Mouse (Mus musculus): ENCODE measurements at regions not wholly inside any gene's neighbourhood (a gene's known extent, or its start where the extent isn't known, plus 50 kb on each side); places are given as distances from the start of the nearest gene placed in this dataset.

DNA sequence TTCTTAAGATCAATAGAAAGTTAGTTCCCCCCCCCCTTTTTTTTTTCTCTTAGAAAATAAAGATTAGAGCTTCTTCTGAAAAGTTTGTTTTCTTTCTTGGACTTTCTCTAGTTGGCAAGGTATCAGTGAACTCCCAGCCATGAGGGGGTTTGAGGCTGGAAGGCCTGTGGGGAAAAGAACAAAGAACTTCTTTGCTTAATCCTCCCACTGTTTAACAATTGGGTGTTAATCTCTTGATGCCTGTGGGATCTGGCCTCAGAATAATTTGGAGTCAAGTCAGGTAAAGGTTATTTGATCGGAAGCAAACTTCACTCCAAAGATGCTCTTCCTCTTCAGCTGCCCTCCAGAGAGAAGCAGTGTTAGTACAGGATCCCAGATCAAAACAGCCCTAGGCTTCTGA is 84.8 kb downstream of the Alg10b start:
- H3K36me3 ChIP-seq (ENCODE audit: control insufficient read depth, insufficient read depth, low read length): no peaks in the 10 kb centered on the region
- H3K27ac ChIP-seq (ENCODE audit: insufficient read depth, low read depth, low read length): no peak overlapping the region
- no peak for TF ChIP-seq CTCF (conservative IDR thresholded peaks at IDR 0.05; ENCODE audit: insufficient read depth, insufficient read length, low read depth, low read length)
- TF ChIP-seq POLR2A (IDR thresholded peaks at IDR 0.05; ENCODE audit: low read depth, low read length): no peak
- H3K4me1 ChIP-seq (ENCODE audit: control insufficient read depth, insufficient read depth, low read length): no peaks in the 10 kb centered on the region
- H3K27me3 ChIP-seq (replicated peaks; ENCODE audit: control insufficient read depth, insufficient read depth, low read length): no peaks in the 10 kb centered on the region; the same call in 1 of the 2 replicates
- WGBS: 78% methylated on average over 1 of the region's 1 CpGs
- DNase-seq: no peak
- no peak overlapping the region for H3K4me3 ChIP-seq (ENCODE audit: insufficient read depth, low read depth, low read length)

- no peak for TF ChIP-seq POLR2A (IDR thresholded peaks at IDR 0.05; ENCODE audit: low read depth, low read length)
- no peak for TF ChIP-seq CTCF (conservative IDR thresholded peaks at IDR 0.05; ENCODE audit: insufficient read depth, insufficient read length, low read depth, low read length)
- no peaks in the 10 kb centered on the region for H3K36me3 ChIP-seq (ENCODE audit: control insufficient read depth, insufficient read depth, low read length)
- H3K27ac ChIP-seq (ENCODE audit: insufficient read depth, low read depth, low read length): no peak overlapping the region
- H3K27me3 ChIP-seq (replicated peaks; ENCODE audit: control insufficient read depth, insufficient read depth, low read length): no peaks in the 10 kb centered on the region; the same call in 1 of the 2 replicates
- H3K4me3 ChIP-seq (ENCODE audit: insufficient read depth, low read depth, low read length): no peak overlapping the region
- H3K4me1 ChIP-seq (ENCODE audit: control insufficient read depth, insufficient read depth, low read length): no peaks in the 10 kb centered on the region
- no peak for DNase-seq
These were observed 85.6 kb downstream of the Alg10b start for GRCm38 (mm10) chr15:90309664-90310063.

- Histone ChIP-seq H3K36me3 (ENCODE audit: control insufficient read depth, insufficient read depth, low read length) (no peaks in the 10 kb centered on the region), H3K27ac (ENCODE audit: insufficient read depth, low read depth, low read length) (no peak overlapping the region), H3K4me1 (ENCODE audit: control insufficient read depth, insufficient read depth, low read length) (no peaks in the 10 kb centered on the region), H3K27me3 (replicated peaks; ENCODE audit: control insufficient read depth, insufficient read depth, low read length) (no peaks in the 10 kb centered on the region), H3K4me3 (ENCODE audit: insufficient read depth, low read depth, low read length) (no peak overlapping the region)
- DNase-seq: no peak
- TF ChIP-seq POLR2A (IDR thresholded peaks at IDR 0.05; ENCODE audit: low read depth, low read length) (no peak), CTCF (conservative IDR thresholded peaks at IDR 0.05; ENCODE audit: insufficient read depth, insufficient read length, low read depth, low read length) (no peak)
- WGBS: 63% methylated on average over 3 of the region's 3 CpGs
These were observed 97.7 kb downstream of the Alg10b start for GRCm38 (mm10) chr15:90321774-90322173.

- no peak for DNase-seq
- TF ChIP-seq POLR2A (IDR thresholded peaks at IDR 0.05; ENCODE audit: low read depth, low read length): no peak
- no peak for TF ChIP-seq CTCF (conservative IDR thresholded peaks at IDR 0.05; ENCODE audit: insufficient read depth, insufficient read length, low read depth, low read length)
- H3K4me3 ChIP-seq (ENCODE audit: insufficient read depth, low read depth, low read length): no peak overlapping the region
- 49% methylated on average over 4 of the region's 4 CpGs for WGBS
- no peak overlapping the region for H3K27ac ChIP-seq (ENCODE audit: insufficient read depth, low read depth, low read length)
- H3K27me3 ChIP-seq (replicated peaks; ENCODE audit: control insufficient read depth, insufficient read depth, low read length): no peaks in the 10 kb centered on the region
- no peaks in the 10 kb centered on the region for H3K36me3 ChIP-seq (ENCODE audit: control insufficient read depth, insufficient read depth, low read length)
- 0 out of 2 replicates have a peak, but pooled peaks cover 2% of the 10 kb centered on the region for H3K4me1 ChIP-seq (ENCODE audit: control insufficient read depth, insufficient read depth, low read length)
These were observed 109.2 kb downstream of the Alg10b start for GRCm38 (mm10) chr15:90333275-90333674.

- Histone ChIP-seq H3K27ac (ENCODE audit: insufficient read depth, low read depth, low read length) (no peak overlapping the region), H3K36me3 (ENCODE audit: control insufficient read depth, insufficient read depth, low read length) (no peaks in the 10 kb centered on the region), H3K27me3 (replicated peaks; ENCODE audit: control insufficient read depth, insufficient read depth, low read length) (no peaks in the 10 kb centered on the region), H3K4me1 (ENCODE audit: control insufficient read depth, insufficient read depth, low read length) (0 out of 2 replicates have a peak, but pooled peaks cover 2% of the 10 kb centered on the region), H3K4me3 (ENCODE audit: insufficient read depth, low read depth, low read length) (no peak overlapping the region)
- no peak for DNase-seq
- TF ChIP-seq POLR2A (IDR thresholded peaks at IDR 0.05; ENCODE audit: low read depth, low read length) (no peak), CTCF (conservative IDR thresholded peaks at IDR 0.05; ENCODE audit: insufficient read depth, insufficient read length, low read depth, low read length) (no peak)
- 40% methylated on average over 1 of the region's 1 CpGs for WGBS
These were observed 109.7 kb downstream of the Alg10b start for GRCm38 (mm10) chr15:90333766-90334165.

GRCm38 (mm10) chr15:90334406-90334805 is 110.3 kb downstream of the Alg10b start:
- WGBS: 97% methylated on average over 4 of the region's 4 CpGs
- Histone ChIP-seq H3K4me3 (ENCODE audit: insufficient read depth, low read depth, low read length) (no peak overlapping the region), H3K4me1 (ENCODE audit: control insufficient read depth, insufficient read depth, low read length) (0 out of 2 replicates have a peak, but pooled peaks cover 2% of the 10 kb centered on the region), H3K27ac (ENCODE audit: insufficient read depth, low read depth, low read length) (no peak overlapping the region), H3K36me3 (ENCODE audit: control insufficient read depth, insufficient read depth, low read length) (no peaks in the 10 kb centered on the region), H3K27me3 (replicated peaks; ENCODE audit: control insufficient read depth, insufficient read depth, low read length) (no peaks in the 10 kb centered on the region)
- no peak for DNase-seq
- TF ChIP-seq POLR2A (IDR thresholded peaks at IDR 0.05; ENCODE audit: low read depth, low read length) (no peak), CTCF (conservative IDR thresholded peaks at IDR 0.05; ENCODE audit: insufficient read depth, insufficient read length, low read depth, low read length) (no peak)

DNA sequence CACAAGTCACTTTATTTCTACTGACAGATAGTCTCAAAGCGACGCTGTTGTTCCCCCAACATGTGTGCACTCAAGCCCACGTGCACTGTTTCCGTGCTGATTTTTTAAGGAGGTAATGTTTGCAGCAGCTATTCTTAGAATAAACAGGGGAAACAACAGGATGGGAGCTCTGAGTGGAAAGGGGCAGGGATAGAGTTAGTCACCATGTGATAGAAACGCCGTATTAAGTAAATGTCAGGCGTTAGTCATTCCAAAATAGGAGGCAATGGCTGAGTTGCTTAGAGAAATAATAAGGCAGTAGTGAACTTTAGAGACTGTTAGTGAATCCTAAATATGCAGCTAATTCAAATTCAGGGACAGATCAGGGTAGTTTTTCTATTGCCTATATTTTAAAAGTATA is 111.4 kb downstream of the Alg10b start:
- Histone ChIP-seq H3K27ac (ENCODE audit: insufficient read depth, low read depth, low read length) (no peak overlapping the region), H3K27me3 (replicated peaks; ENCODE audit: control insufficient read depth, insufficient read depth, low read length) (no peaks in the 10 kb centered on the region), H3K4me3 (ENCODE audit: insufficient read depth, low read depth, low read length) (no peak overlapping the region), H3K36me3 (ENCODE audit: control insufficient read depth, insufficient read depth, low read length) (no peaks in the 10 kb centered on the region), H3K4me1 (ENCODE audit: control insufficient read depth, insufficient read depth, low read length) (0 out of 2 replicates have a peak, but pooled peaks cover 2% of the 10 kb centered on the region)
- WGBS: 71% methylated on average over 7 of the region's 7 CpGs
- TF ChIP-seq POLR2A (IDR thresholded peaks at IDR 0.05; ENCODE audit: low read depth, low read length) (no peak), CTCF (conservative IDR thresholded peaks at IDR 0.05; ENCODE audit: insufficient read depth, insufficient read length, low read depth, low read length) (no peak)
- no peak for DNase-seq
